Mouse (Mus musculus) neural tube, embryonic 15.5 days (tissue): ENCODE data around the gene Agap3. TPM values are rescaled to one million over a fixed set of nuclear protein-coding genes. Genes with fewer than 3 reads are reported as not detected.

Experiments
- ATAC-seq: fragments of 200-750 bp; cut with Nextera tagmentation; 2 replicates; pipeline ENCODE4 v1.8.0; 2017; ENCODE audit warnings: mild to moderate bottlenecking, moderate TSS enrichment, moderate library complexity; ENCODE audit not compliant: low FRiP score
- H3K27ac ChIP-seq: fragments of 300-500 bp; sonication (generic); replicated peaks from 2 replicates; pipeline ENCODE4 v1.5.1; 2015; ENCODE audit warnings: mild to moderate bottlenecking, inconsistent platforms
- H3K27me3 ChIP-seq: fragments of 300-500 bp; sonication (generic); replicated peaks from 2 replicates; pipeline ENCODE4 v1.6.1; 2015; ENCODE audit warnings: inconsistent platforms
- H3K36me3 ChIP-seq: fragments of 300-500 bp; sonication (generic); 2 replicates; pipeline ENCODE4 v1.6.1; 2015; ENCODE audit warnings: inconsistent platforms
- H3K4me1 ChIP-seq: fragments of 300-500 bp; sonication (generic); 2 replicates; pipeline ENCODE4 v1.6.1; 2015; ENCODE audit warnings: inconsistent platforms
- H3K4me2 ChIP-seq: fragments of 300-500 bp; sonication (generic); 2 replicates; pipeline ENCODE4 v1.6.1; 2015; ENCODE audit warnings: inconsistent platforms, mild to moderate bottlenecking, moderate library complexity
- H3K4me3 ChIP-seq: fragments of 300-500 bp; sonication (generic); replicated peaks from 2 replicates; pipeline ENCODE4 v1.5.1; 2015; ENCODE audit warnings: mild to moderate bottlenecking, inconsistent platforms
- H3K9ac ChIP-seq: fragments of 300-500 bp; sonication (generic); replicated peaks from 2 replicates; pipeline ENCODE4 v1.6.1; 2015; ENCODE audit warnings: mild to moderate bottlenecking, inconsistent platforms
- H3K9me3 ChIP-seq: fragments of 300-500 bp; sonication (generic); replicated peaks from 2 replicates; pipeline ENCODE4 v1.6.1; 2016; ENCODE audit warnings: inconsistent platforms
- WGBS: fragments of 180-500 bp; shearing (Covaris S2); methylation state at CpG from one replicate; pipeline ENCODE4 v1.1.7; 2015; ENCODE audit warnings: mixed read lengths; 5-methylcytosine and 5-hydroxymethylcytosine counted together
- polyA plus RNA-seq: library from polyadenylated mRNA; unstranded; fragments of >200 nt; fragmentation: Nextera tagmentation; extraction: Ambion mirVana; gene quantifications from 2 replicates; pipeline ENCODE4 v1.2.1, GENCODE M21; 2015

Agap3 gene
- polyA plus RNA-seq, 1 experiment from 2014 or later, result 101 TPM

DNA sequence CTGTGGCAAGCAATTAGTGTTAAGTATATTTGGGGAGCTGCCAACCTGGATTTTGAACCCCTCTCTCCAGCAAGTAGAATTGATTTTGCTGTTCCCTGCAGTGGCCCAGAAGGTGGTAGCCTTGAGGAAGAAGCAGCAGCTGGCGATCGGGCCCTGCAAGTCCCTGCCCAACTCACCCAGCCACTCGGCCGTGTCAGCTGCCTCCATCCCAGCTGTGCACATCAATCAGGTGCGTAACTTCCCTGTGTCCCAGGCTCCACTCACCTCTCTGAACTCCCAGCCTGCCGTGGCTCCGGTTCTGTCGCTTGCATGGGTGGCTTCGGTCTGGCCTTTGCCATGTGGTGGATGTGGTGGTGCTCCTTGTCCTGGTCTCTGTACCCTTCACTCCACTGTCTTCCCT lies 25.9 kb downstream of the Agap3 start:
- Histone ChIP-seq H3K4me3 (no peak overlapping the region), H3K27me3 (0 out of 2 replicates have a peak, but pooled peaks cover 6% of the 10 kb centered on the region), H3K9me3 (no peaks in the 10 kb centered on the region), H3K27ac (no peak overlapping the region), H3K4me1 (peaks cover 54% of the 10 kb centered on the region), H3K36me3 (peaks cover 55% of the 10 kb centered on the region), H3K9ac (no peak overlapping the region), H3K4me2 (no peak overlapping the region)
- no peak for ATAC-seq
- WGBS, result 77% methylated on average over 9 of the region's 9 CpGs

DNA sequence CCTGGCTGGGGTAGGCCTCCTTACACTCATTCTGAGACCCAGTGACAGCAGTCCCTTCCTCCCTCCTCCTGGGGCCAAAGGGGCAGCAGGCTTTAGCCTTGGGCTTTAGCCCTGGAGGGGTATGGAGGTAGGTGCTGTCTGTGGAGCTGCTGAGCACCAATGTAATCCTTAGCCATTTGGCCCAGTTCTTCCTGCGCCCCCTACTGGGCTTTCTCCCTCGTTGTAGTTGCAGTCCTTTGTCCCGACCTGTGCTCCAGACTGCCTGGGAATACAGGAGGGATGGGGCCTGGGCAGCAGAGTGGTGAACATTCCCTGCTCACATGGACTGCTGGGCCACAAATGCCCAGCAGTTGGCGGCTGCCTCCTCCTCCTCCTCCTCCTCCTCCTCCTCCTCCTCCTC lies 29.7 kb downstream of the Agap3 start:
- 7% methylated on average over 4 of the region's 4 CpGs for WGBS
- H3K4me2 ChIP-seq, result no peak overlapping the region
- peak; percentile 11; the same call in 1 of the 2 replicates for ATAC-seq
- H3K4me3 ChIP-seq, result no peak overlapping the region
- H3K27me3 ChIP-seq, result no peaks in the 10 kb centered on the region
- H3K27ac ChIP-seq, result no peak overlapping the region
- peaks cover 51% of the 10 kb centered on the region for H3K4me1 ChIP-seq
- H3K9me3 ChIP-seq, result no peaks in the 10 kb centered on the region
- H3K36me3 ChIP-seq, result peaks cover 68% of the 10 kb centered on the region
- H3K9ac ChIP-seq, result no peak overlapping the region

DNA sequence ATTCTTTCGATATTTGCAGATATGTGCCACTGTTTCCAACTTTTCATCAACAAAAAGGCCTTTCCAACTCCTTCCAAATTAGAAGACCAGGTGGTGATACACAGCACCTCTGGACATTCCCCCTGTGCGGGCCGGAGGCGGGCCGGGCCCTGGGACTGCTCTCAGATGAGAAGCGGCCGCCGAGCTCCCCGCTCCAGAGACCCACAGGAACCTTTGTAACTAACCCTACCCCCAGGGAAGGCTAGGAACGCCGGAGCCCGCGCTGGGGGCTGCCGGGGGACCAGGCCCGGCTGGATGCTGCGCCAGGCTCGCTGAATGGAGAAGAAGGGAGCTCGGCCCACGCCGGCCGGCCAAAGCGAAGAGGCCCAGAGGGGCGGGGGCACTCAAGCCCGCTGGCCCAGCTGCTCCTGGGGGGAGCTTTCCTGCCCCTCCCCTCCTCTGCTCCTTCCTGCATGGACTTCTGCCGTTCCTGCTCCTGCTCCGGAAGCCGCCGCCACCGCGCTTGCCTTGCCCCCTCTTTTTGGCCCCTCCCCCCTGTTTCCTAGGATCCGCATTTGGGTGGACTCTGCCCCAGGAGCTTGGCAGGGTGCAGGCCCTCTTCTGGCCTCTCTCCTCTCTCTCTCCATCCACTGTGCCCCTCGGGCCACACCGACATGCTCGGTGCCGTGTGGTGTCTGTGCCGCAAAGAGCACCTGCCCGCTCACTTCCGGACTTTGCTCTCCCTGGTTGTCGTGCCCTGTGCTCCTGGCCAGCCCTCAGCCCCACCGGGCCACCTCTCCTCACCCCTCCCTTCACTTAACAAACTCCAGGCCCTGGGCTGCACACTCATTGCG lies 30.5 kb downstream of the Agap3 start:
- WGBS, result 52% methylated on average over 37 of the region's 41 CpGs
- H3K4me2 ChIP-seq, result no peak overlapping the region
- H3K4me3 ChIP-seq, result no peak overlapping the region
- H3K36me3 ChIP-seq, result peaks cover 62% of the 10 kb centered on the region
- H3K9me3 ChIP-seq, result no peaks in the 10 kb centered on the region
- no peaks in the 10 kb centered on the region for H3K27me3 ChIP-seq
- H3K9ac ChIP-seq, result no peak overlapping the region
- peak overlapping the region; percentile 83; the same call in 1 of the 2 replicates for H3K27ac ChIP-seq
- peaks cover 54% of the 10 kb centered on the region for H3K4me1 ChIP-seq
- no peak for ATAC-seq

DNA sequence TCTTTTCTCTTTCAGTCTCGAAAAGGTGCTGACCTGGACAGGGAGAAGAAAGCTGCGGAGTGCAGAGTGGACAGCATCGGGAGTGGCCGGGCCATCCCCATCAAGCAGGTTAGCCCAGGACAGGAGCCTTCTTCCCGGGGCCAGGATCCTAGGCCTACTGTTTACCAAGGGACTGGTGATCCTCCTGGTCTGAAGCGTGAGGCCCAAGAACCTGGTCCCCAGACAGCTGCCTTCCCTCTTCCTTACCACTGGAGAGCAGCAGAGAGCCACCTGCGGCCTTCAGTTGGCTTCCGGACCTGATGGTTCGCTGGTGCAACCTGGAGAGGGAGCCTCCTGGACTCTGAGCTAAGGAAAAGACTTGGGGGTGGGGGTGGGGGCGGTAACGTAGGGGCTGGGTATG lies 31.3 kb downstream of the Agap3 start:
- H3K9me3 ChIP-seq, result no peaks in the 10 kb centered on the region
- WGBS, result 20% methylated on average over 11 of the region's 11 CpGs
- peaks cover 61% of the 10 kb centered on the region for H3K36me3 ChIP-seq

DNA sequence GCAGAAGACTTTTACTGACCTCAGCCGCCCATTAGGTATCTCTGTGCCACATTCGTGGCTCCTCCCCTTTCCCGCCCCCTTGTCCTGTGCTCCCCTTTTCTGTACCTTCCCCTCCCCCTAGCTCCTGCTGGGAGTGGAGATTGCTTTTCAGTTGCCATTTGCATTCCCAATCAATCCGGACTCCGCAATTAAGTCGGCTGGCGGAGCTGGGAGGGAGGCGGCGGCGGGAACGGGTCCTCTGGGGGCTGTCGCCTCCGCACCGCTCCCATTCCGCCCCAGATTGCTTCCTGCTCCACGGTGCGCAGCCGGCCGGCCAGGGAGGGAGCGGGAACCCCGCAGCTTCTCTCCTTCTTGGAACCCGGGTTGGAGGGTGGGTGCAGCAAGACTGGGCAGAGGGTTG lies 33.0 kb downstream of the Agap3 start:
- Histone ChIP-seq H3K4me2 (peak overlapping the region; percentile 50), H3K27ac (peak overlapping the region; percentile 83), H3K36me3 (peaks cover 61% of the 10 kb centered on the region), H3K4me3 (no peak overlapping the region), H3K4me1 (peaks cover 79% of the 10 kb centered on the region), H3K9me3 (no peaks in the 10 kb centered on the region), H3K9ac (no peak overlapping the region), H3K27me3 (no peaks in the 10 kb centered on the region)
- ATAC-seq, result peak; percentile 28
- WGBS, result 12% methylated on average over 22 of the region's 22 CpGs

More for the DNA sequence above, 31.3 kb downstream of the Agap3 start:
- Histone ChIP-seq H3K4me2 (no peak overlapping the region), H3K9ac (no peak overlapping the region), H3K27me3 (no peaks in the 10 kb centered on the region), H3K4me3 (no peak overlapping the region), H3K27ac (peak overlapping the region; percentile 83; the same call in 1 of the 2 replicates), H3K4me1 (peaks cover 63% of the 10 kb centered on the region)
- 0 out of 2 replicates have a peak, but pooled peaks have one; percentile 12 for ATAC-seq

DNA sequence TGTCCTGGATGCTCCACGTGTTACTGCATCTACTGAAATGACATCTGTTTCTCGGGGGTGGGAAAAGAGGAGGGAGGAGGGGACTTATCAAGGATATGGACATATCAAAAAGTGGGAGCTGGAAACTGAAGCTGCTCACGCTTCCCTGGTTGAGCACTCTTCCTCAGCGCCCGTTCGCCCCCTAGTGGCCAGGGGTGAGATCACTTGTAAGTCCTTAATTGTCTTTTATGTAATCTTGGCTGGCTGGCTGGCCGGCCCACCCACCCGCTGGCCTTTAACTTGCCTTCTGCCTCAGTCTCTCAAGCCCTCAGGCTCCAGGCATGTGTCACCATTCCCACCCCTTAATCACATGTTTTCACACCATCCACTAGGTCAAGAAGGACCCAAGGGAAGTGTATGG lies 34.1 kb downstream of the Agap3 start:
- Histone ChIP-seq H3K9me3 (no peaks in the 10 kb centered on the region), H3K27ac (peak overlapping the region; percentile 83), H3K4me3 (no peak overlapping the region), H3K9ac (no peak overlapping the region), H3K4me2 (peak overlapping the region; percentile 50; the same call in 1 of the 2 replicates), H3K36me3 (peaks cover 52% of the 10 kb centered on the region), H3K4me1 (peaks cover 86% of the 10 kb centered on the region), H3K27me3 (no peaks in the 10 kb centered on the region)
- no peak for ATAC-seq
- under 1% methylated on average over 8 of the region's 8 CpGs for whole genome bisulfite sequencing

DNA sequence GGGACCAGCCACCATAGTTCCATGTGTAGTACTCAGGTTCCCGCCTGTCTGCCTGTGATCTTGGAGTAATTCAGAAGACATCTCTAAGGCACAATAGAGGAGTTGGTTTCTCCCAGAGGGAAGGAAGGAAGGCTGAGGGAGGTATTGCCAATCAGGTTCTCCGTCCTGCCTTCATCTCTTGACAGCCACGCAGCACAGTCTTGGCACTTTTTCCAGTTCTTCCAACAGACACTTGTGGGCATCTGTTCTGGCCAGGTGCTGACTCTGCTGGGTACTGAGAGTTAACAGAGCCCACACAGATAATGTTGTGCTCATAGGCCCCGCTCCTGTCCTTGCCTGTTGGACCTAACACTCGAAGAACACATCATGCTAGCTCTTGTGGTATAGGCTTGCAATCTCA lies 34.8 kb downstream of the Agap3 start:
- no peaks in the 10 kb centered on the region for H3K9me3 ChIP-seq
- H3K27me3 ChIP-seq, result no peaks in the 10 kb centered on the region
- H3K9ac ChIP-seq, result no peak overlapping the region
- peaks cover 85% of the 10 kb centered on the region for H3K4me1 ChIP-seq
- no peak overlapping the region for H3K4me3 ChIP-seq
- H3K4me2 ChIP-seq, result no peak overlapping the region
- H3K36me3 ChIP-seq, result peaks cover 52% of the 10 kb centered on the region
- 93% methylated on average over 5 of the region's 5 CpGs for WGBS
- H3K27ac ChIP-seq, result no peak overlapping the region
- ATAC-seq, result no peak

DNA sequence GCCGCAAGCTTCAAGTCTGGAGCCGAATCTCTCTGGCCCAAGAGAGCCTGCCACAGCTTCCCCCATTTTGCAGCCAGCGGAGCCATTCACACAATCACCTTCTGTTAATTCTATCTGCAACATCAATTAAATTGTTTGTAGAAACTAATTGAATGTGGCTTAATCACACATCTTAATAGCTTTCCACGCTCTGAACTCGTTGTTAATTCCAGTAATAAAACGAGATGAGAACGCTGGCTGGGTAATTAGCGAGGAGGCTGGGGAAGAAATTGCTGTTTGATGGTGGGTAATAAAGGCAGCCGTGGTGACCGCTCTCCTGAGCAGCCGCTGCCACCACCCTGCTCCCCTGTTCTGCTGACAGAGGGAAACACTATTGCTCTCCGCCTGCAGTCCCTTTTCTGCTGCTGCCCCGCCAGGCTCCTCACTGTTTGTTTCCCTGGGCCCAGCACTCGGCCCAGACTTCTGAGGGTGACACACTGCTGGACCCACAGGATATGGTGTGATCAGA lies 38.5 kb downstream of the Agap3 start:
- H3K36me3 ChIP-seq, result peaks cover 57% of the 10 kb centered on the region
- 13% methylated on average over 14 of the region's 14 CpGs for WGBS
- H3K9ac ChIP-seq, result 0 out of 2 replicates have a peak overlapping the region, but pooled peaks have one; percentile 2
- H3K4me3 ChIP-seq, result no peak overlapping the region
- 0 out of 2 replicates have a peak, but pooled peaks cover 2% of the 10 kb centered on the region for H3K27me3 ChIP-seq
- H3K4me2 ChIP-seq, result no peak overlapping the region
- H3K9me3 ChIP-seq, result no peaks in the 10 kb centered on the region
- H3K27ac ChIP-seq, result peak overlapping the region; percentile 78
- peak; percentile 63 for ATAC-seq
- peaks cover 76% of the 10 kb centered on the region for H3K4me1 ChIP-seq

DNA sequence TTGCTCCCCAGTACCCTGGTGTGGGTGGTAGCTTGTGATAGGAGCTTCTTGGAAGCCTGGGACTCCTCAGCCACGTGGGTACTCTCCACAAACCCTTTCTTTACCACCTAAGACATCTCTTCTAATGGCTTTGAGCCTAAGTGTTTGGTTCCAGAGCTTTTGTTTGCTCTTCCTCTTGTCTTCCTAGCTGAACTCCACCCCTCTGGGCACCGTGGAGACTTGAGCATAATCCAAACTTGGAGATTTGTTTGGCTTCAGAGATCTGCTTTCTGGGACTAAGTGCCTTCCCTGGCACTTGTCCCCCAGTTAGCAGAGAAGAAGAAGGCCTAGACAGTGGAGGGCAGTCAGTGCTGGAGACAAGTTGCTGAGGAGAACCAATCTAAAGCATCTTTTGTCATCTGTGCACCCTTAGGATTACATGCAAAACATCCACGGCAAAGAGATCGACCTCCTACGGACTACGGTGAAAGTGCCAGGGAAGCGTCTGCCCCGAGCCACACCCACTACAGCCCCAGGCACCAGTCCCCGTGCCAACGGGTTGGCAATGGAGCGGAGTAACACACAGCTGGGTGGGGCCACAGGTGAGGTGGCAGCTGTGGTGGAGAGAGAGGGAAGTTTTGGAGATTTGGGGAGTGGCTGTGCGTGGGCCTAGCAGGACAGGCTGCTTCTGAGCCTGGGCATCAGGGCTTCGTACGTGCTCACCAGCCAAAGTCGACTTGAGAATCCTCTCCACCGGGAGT lies 40.7 kb downstream of the Agap3 start:
- no peaks in the 10 kb centered on the region for H3K9me3 ChIP-seq
- H3K27me3 ChIP-seq, result 0 out of 2 replicates have a peak, but pooled peaks cover 2% of the 10 kb centered on the region
- no peak for ATAC-seq
- no peak overlapping the region for H3K27ac ChIP-seq
- H3K4me2 ChIP-seq, result no peak overlapping the region
- peaks cover 54% of the 10 kb centered on the region for H3K36me3 ChIP-seq
- H3K9ac ChIP-seq, result no peak overlapping the region
- H3K4me3 ChIP-seq, result no peak overlapping the region
- H3K4me1 ChIP-seq, result peaks cover 81% of the 10 kb centered on the region
- 78% methylated on average over 16 of the region's 16 CpGs for WGBS

DNA sequence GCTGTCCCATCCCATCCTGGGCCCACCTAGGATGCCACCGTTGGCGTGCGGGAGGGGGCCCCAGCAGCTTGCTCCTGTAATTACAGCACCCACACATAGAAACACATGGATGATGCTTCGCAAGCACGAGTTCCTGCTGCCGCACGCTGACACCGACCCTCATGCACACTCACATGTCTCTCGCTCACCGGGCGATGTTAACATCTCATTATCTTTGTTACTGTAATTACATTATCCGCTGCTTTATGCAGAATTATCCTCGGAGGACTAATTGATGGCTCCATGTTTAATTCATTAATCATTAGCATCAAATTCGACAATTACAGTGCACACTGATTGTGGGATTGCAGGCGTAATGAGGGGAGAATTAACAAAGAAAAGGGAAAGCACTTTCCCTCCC lies 43.0 kb downstream of the Agap3 start:
- H3K4me2 ChIP-seq, result no peak overlapping the region
- peak overlapping the region; percentile 58; the same call in 1 of the 2 replicates for H3K27ac ChIP-seq
- peaks cover 56% of the 10 kb centered on the region for H3K36me3 ChIP-seq
- 41% methylated on average over 15 of the region's 15 CpGs for WGBS
- no peak overlapping the region for H3K9ac ChIP-seq
- 0 out of 2 replicates have a peak, but pooled peaks cover 2% of the 10 kb centered on the region for H3K27me3 ChIP-seq
- H3K4me1 ChIP-seq, result peaks cover 78% of the 10 kb centered on the region
- no peak for ATAC-seq
- H3K4me3 ChIP-seq, result no peak overlapping the region
- no peaks in the 10 kb centered on the region for H3K9me3 ChIP-seq

DNA sequence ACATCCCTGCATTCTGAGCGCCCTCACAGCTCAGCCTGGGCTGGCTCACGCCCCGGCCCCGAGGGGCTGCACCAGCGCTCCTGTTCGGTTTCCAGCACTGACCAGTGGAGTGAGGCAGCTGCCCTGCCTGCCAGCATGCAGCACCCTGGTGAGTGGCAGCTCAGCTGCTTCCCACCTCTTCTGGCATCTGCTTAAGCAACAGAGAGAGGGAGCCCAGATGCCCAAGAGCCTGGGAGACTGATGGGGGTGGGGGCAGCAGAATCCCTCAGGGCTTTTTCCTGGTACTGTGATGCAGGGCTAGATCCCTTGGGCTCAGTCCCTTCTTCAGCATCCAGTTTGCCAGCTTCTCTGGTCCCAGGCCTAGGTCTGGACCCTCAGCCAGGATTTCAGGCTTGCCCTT lies 44.8 kb downstream of the Agap3 start:
- Histone ChIP-seq H3K27me3 (0 out of 2 replicates have a peak, but pooled peaks cover 2% of the 10 kb centered on the region), H3K4me3 (no peak overlapping the region), H3K27ac (peak overlapping the region; percentile 29; the same call in 1 of the 2 replicates), H3K4me1 (peaks cover 70% of the 10 kb centered on the region), H3K9ac (no peak overlapping the region), H3K36me3 (peaks cover 65% of the 10 kb centered on the region), H3K4me2 (no peak overlapping the region), H3K9me3 (no peaks in the 10 kb centered on the region)
- WGBS, result 45% methylated on average over 6 of the region's 6 CpGs
- ATAC-seq, result no peak
